Mouse (Mus musculus): ENCODE measurements around the gene Ap3b1.

- TF ChIP-seq POLR2A (IDR thresholded peaks at IDR 0.05; ENCODE audit: insufficient read length, low read depth) (no peak), MYOG (IDR thresholded peaks at IDR 0.05; ENCODE audit: control insufficient read depth in 1 of 3, insufficient read depth in 1 of 3, insufficient read length in 2 of 3, low read depth in 2 of 3) (no peak), CEBPB (IDR thresholded peaks at IDR 0.05; ENCODE audit: insufficient read depth, poor library complexity, severe bottlenecking) (no peak), USF1 (IDR thresholded peaks at IDR 0.05; ENCODE audit: low read depth) (no peak), MAX (IDR thresholded peaks at IDR 0.05; ENCODE audit: low read depth) (no peak), POLR2AphosphoS2 (IDR thresholded peaks at IDR 0.05; ENCODE audit: insufficient read length, low read depth) (no peak), TCF12 (IDR thresholded peaks at IDR 0.05; ENCODE audit: insufficient read depth, poor library complexity, severe bottlenecking) (no peak), MYOD1 (IDR thresholded peaks at IDR 0.05; ENCODE audit: control insufficient read depth in 1 of 3, insufficient read length in 2 of 3, low read depth in 2 of 3) (no peak)
These were observed 90.8 kb downstream of the Ap3b1 start for GRCm38 (mm10) chr13:94449593-94449992.

Data from myocyte (in vitro differentiated cells).